Mouse (Mus musculus) T-helper 17 cell (primary cell): Measurements from ENCODE around the gene Pfkm.

Source experiments
- in situ Hi-C, 2 experiments: fragments of 300-600 bp; cut with MboI, MseI; formaldehyde crosslinking; loops; 1 replicate in 1 of 2; 2 replicates in 1 of 2; pipeline ENCODE4 v1.15.1; 2025; ENCODE audit warnings: high pct_unique_total_duplicates in 2 of 2

Gene Pfkm

DNA sequence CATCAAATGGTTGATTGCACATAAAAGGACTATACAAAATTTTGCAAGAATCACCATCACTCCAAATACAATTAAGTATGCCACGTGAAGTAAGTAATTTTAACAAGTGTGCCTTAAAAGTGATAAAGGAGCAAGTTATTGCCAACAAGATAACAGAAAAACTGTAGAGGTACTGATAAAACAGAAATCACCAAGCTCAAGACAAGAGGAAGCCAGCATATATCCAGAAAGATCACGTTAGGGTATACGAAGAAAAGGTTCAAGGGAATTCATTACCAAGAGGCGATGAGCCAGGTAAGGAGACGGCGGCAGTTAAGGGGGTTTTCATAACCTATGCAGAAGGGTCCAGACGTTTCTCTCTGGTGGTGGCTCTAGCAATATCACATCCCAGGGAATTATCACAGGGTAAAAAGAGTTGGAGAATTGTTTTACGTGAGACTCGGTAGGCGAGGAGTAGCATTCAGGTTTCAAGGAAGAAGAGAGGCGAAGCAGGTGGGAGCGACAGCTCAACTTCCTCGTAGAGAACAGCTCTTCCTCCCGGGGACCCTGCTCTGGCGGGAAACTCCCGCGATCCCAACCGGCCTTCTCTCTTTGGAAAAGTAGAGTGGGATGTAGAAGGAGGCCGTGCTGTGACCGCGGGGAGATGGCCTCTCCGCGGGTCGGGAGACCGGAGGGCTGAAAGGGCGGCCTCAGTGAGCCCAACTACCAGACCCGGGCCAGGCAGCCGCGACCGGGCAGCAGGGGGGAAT lies at the start of gene Pfkm:
Gene Pfkm (plus strand): TSS at position 218 of the 749 bp plus-strand sequence.
- in situ Hi-C loops = loop anchor here (5.0 kb wide), 4 partner anchors 55 to 1395 kb away; partner anchors contain the start of genes Olfr283 (in 1 of the 2) and Slc38a2 (in 1 of the 2)

DNA sequence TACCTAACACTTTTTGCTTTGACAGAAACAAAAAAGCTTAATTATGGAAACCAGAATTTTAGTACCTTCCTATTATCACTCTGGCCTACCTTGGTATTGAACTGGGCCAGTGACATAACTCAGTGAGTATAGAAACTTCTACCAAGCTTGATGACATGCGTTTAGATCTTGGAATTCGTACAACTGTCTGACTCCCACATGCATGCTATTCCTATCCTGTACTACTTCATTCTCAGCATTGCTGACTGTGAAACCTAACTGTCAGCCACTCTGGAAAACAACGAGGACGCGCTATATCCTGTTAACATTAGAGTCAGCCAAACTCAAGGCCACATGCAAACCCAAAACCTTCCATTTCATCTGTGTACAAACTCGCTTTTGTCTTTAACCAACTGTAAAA lies 48.4 kb upstream of the Pfkm start:
- in situ Hi-C loops = no loop called here

DNA sequence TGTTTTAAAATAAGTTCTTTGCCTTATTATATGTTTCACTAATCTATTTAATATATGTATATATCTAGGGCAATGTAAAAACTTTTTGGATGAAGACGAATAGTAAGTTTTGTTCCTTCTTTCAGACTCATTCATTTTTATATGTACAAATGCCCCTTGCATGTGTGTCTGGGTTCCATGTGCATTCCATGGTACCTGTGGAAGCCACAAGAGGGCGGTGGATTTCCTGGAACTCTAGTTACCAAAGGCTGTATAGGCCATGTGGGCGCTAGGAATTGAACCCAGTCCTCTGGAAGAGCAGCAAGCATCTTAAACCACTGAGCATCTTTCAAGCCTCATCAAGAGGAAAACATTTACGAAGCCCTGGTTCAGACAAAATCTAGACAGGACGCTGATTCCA lies 48.0 kb upstream of the Pfkm start:
- in situ Hi-C loops = no loop called here

DNA sequence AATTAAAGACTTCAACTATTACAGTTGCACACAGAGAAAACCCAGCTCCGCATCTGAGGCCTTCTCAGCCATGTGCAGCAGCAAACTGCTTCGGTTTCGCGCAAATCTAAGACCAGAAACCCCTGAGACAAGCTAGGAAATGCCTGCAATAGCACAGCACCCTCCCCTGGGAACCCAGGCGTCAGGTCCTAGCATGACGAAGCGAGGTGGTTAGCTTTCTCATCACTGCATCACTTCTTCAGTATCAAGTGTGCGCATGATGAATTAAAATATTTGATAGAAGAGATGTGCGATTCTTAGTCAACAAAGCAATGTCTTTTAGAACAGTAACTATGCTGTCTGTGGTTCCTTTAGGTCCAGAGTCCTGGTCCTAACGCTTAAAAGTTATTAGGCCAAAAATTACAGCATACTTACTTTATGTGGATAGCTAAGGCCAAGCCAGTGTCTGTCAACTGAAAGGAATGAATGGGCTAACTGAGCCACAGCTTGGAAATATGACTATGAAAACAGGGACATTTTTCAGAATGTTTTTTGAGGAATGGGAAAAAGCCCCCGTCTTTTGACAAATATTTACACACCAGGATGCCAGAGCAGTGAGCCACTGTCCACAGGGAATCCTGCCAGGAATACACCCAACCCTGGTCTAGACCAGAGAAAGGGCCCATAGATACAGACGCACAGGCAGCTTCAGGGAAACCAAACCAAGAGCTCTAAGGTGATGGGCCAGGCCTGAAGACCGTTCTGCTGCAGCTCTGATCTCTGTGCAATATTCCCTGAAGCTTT lies 43.3 kb upstream of the Pfkm start:
- in situ Hi-C loops = no loop called here

DNA sequence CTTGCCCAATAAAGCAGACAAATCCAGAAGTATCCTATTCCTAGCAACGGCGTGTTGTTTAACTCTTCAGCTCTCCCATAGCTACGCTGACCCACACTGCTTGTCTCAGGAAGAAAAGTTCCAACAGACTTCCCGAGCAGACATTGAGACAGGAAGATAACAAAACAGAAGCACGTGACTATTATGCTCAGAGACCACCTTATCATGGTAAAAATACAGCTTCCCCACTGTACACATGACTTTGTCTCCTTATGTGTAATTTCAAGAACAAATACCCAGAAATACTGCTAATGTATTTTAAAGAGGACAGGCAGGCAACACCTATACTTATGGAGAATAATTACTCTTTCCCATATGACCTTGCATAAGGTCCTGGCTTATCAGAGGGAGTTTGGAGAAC lies 40.7 kb upstream of the Pfkm start:
- in situ Hi-C loops = no loop called here

DNA sequence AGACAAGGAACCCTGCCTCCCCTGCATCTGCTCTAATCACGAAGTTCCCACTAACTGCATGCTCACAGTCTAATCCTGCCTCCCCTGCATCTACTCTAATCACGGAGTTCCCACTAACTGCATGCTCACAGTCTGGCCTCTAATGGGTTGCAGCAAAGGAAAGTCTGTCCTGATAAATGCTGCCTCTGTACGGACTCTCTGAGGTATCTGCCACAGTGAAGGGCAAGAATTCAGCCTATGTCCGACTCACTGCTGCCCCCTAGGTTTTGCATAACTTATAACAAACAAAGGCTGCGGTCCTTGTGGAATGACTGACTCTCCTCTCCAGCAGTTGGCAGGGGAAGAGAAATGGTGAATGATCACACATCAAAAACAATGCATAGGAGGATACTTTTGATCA lies 37.1 kb upstream of the Pfkm start:
- in situ Hi-C loops = no loop called here

DNA sequence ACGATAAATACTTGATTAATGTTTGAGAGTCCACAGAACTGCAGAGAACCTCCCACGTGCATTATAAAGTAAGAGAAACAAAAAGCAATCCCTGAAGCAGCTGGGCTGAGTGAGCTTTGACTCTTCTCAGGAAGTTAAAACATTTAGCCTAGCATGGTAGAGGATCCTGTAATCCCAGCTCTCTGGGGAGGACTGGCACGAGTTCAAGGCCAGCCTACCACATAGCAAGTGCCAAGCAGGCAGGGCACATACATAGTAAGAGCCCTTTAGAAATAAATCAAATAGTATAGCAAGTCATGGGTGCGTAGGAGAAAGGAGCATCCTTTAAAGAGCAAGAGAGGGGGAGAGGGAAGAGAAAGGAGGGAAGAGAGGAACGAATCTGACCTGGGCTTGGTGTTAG lies 26.5 kb upstream of the Pfkm start:
- in situ Hi-C loops = loop anchor here in 1 of 2 experiments (10.0 kb wide), 2 partner anchors 759 to 1611 kb away; no protein-coding TSS in a partner anchor

DNA sequence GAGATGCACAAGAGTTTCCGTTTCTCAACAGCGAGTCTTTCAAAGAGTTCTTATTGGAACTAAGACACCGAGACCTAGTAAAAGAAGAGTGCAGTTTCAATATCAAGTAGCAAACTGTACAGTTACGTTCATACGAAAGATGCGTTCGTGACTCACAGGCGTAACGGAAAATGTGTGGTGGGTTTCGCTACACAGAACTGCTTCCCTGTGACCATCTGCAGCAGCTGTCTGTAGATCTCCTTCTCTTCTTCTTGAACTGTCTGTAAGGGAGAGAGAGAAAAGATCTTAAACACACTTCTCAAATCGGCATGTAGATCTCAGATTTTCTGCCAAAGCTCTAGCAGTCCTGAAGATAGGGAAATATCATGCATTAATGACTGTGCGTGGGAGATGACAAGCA lies 25.8 kb upstream of the Pfkm start:
- in situ Hi-C loops = loop anchor here in 1 of 2 experiments (10.0 kb wide), 2 partner anchors 758 to 1612 kb away; no protein-coding TSS in a partner anchor

DNA sequence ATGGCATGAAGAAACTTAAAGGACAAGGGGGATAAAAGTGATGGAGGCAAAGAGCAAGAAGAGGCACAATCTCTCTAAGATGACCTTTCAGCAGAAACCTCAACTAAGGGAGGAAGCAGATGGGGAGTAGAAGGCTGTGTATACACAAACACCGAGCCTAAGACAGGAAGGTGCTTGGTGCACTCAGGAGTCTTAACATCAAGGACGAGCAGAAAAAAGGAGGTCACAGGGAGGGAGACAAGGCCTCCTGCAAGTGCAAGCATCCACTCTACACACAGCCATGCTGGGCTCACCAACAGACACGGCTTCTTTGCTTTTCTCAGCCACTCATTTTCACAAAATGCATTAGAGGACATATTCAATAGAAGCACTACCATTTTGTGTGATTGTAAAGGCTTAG lies 24.9 kb upstream of the Pfkm start:
- in situ Hi-C loops = loop anchor here in 1 of 2 experiments (10.0 kb wide), 2 partner anchors 757 to 1613 kb away; no protein-coding TSS in a partner anchor

DNA sequence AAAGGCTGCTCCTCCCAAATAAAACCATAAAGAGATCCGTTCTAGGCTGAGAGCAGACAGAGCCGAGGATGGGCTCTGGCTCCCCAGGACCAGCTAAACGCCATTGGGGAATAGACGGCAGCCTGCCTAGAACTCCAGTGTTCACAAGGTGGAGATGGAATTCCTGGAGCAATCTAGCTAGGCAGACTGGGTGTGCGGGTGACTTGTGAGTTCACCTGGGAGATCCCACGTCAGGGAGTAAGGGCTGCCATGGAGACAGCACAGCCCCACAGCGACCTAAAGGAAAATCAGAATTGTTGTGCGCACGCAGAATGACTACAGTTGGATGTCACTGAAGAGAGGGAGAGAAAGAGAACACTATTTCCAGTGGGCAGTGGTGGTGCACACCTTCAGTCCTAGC lies 23.9 kb upstream of the Pfkm start:
- in situ Hi-C loops = loop anchor here in 1 of 2 experiments (10.0 kb wide), 2 partner anchors 756 to 1614 kb away; no protein-coding TSS in a partner anchor

DNA sequence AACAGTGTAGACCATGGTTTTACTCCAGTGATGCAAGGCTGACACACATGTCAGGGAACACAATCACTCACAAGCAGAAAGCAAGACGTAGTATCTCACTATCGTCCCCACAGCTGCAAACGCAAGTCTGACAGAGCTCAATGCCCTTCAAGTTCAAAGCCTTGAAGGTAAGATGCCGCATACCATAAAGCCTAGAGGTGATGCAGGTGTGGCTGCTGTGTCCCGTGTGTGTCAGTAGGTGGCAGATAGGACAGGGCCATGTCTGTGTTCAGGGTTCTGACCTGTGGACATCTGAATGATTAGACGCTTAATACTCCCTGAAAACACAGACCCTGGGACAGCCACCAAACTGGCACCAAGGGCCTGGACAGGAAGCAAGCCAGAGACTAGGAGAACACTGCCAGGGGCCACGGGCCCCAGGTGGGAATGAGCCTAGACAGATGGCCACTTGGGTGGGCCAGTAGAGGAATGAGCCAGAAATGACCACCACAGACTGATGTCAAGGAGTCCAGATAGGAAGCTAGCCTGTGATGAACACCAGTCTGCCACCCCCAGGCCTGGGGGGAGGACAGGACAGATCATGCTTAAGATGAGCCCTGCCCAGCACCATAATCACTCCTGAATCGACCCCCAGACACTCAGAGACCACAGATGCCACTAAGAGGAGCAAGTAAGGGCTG lies 22.7 kb upstream of the Pfkm start:
- in situ Hi-C loops = loop anchor here (10.0 kb wide), 3 partner anchors 475 to 1615 kb away; no protein-coding TSS in a partner anchor

DNA sequence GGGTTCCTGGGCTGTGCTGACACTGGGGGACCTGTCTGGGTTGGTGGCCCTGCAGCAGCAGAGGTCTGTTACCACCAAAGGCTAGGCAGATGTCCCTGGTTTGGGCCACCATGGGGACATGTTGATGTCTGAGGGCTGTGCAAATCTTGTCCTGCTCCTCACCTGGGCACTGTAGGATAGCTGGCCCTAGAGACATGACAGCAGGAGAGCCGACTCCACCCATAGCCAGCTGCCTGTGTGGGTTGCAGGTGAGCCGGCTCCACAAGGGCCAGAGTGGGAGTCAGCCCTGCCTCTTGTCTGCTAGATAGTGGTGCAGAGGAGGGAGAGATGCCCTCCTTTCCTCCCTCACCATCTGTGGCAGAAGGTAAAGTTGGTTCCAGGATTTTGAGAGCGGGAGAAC lies 22.0 kb upstream of the Pfkm start:
- in situ Hi-C loops = loop anchor here in 1 of 2 experiments (10.0 kb wide), 1 partner anchor 474 kb away; no protein-coding TSS in a partner anchor

DNA sequence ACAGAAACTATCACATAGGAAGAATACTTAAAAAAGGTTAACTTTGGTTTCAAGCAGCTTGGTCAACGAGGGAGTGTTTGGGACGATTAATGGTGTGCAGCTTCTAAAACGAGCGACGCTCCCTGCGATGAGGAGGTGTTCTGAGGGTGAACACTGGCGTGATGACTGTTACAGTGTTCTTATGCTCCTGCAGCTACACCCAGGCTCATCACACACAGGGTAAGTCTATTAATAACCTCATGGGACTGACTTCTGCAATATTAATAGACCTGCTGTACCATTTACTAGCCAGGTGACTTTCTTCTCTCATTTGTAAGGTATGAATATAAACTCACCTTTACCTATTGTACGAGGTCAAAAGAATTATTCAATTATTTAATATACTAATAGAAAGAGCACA lies 17.9 kb upstream of the Pfkm start:
- in situ Hi-C loops = loop anchor here in 1 of 2 experiments (10.0 kb wide), 1 partner anchor 470 kb away; no protein-coding TSS in a partner anchor

DNA sequence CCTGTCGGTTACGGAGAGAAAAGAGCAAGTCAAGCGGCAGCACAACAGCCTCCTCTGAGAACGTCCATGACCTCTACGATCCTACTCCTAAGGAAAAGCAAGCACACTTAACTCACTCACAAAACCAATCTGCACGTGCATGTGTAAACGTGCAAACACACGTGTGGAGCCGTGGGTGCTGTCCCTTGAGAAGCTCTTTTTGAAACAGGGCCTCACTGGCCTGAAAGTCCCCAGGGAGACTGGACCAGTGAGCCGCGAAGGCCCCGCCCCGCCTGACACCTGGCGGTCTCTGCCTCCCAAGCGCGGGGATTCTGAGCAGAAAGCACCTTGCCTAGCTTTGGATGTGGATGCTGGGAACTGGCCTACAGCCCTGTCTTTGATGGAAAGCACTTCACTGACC lies 17.4 kb upstream of the Pfkm start:
- in situ Hi-C loops = loop anchor here in 1 of 2 experiments (10.0 kb wide), 1 partner anchor 470 kb away; no protein-coding TSS in a partner anchor

DNA sequence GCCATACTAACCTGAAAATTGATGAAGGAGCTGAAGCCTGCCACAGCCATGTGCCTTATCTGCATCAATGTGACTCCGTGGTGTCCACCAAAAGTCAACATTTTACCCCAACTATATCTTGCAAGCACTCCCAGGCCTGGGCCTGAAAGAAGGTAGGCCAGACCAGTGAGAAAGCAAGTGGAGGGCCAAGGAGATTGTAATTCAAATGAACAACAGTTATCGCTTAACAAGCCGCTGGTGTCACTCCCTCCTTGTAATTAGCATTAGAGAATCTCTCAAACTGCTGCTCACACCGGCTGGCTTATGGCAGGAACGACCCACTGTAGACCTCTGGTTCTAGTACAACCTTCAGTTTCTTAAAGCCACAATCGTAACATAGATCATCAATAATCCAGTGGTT lies 15.5 kb upstream of the Pfkm start:
- in situ Hi-C loops = loop anchor here in 1 of 2 experiments (10.0 kb wide), 1 partner anchor 468 kb away; no protein-coding TSS in a partner anchor

DNA sequence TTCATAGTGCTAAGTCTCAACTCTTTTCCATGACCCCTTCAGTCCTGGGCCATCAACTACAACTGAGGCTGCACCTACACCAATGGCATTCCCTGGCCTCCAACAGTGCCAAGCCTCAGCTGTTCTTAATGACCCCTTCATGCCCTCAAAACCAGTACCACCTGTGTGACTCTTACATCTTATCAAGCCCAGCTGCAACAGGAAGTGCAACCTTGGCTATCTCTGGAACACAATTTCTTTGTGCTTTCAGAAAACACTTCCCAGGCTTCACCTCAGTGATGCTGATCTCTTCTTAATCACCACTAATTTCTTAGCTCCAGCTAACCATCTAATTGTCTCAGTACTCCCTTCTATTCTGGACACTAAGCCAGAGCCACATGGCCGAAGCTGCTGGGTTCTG lies 3.5 kb upstream of the Pfkm start:
- in situ Hi-C loops = loop anchor here in 1 of 2 experiments (10.0 kb wide), 1 partner anchor 1886 kb away; the partner anchor contains the start of gene Larp4

DNA sequence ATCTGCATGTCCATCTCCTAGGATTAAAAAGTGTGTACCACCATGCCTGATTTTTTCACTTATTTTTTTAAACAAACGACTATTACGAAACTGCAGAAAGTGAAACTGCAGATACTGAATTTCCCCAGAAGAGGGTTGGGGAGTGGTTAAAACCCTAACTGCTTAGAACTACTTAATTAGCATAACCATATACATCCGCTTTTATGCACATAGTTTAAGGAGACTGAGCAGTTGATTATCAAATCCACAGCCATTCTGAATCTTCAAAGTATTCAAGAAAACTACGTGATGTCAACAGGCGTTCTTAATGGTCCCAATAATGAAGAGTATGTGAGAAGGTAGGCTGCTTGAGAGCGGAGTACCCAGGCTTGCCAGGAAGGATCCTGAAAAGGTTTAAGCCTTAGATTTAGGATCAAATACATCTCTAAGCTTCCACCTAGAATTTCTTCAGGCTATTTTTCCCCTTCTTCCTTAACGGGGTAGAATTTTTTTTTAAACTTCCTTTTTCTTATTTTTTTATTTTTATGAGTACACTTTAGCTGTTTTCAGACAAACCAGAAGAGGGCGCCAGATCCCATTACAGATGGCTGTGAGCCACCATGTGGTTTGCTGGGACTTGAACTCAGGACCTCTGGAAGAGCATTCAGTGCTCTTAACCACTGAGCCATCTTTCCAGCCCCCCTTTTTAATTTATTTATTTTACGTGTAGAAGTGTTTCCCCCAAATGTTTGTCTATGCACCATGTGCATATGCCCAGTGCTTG lies 2.8 kb upstream of the Pfkm start:
- in situ Hi-C loops = loop anchor here (5.0 to 10.0 kb wide), 5 partner anchors 58 to 1885 kb away; partner anchors contain the start of genes Larp4 (in 1 of the 2), Olfr283 (in 1 of the 2) and Slc38a2 (in 1 of the 2)

DNA sequence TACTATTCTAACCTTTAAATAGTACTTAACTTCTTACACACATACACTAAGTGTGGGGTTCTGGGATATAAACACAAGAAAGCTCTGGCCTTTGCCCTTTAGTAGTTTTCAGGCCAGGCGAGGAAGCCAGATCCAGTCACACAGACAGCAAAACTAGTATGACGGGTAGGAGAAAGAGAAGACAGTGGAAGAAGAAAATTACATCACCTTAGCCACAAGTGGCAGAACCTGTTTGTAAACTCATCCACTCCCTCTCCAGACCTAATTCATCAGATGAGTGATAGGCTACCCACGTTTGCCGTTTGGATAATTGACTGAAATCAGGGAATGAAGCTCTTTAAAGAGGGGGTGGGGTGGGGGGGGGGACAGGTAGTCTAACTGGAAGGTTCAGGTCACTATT lies 548 bp upstream of the Pfkm start:
- in situ Hi-C loops = loop anchor here (5.0 kb wide), 4 partner anchors 55 to 1395 kb away; partner anchors contain the start of genes Olfr283 (in 1 of the 2) and Slc38a2 (in 1 of the 2)

DNA sequence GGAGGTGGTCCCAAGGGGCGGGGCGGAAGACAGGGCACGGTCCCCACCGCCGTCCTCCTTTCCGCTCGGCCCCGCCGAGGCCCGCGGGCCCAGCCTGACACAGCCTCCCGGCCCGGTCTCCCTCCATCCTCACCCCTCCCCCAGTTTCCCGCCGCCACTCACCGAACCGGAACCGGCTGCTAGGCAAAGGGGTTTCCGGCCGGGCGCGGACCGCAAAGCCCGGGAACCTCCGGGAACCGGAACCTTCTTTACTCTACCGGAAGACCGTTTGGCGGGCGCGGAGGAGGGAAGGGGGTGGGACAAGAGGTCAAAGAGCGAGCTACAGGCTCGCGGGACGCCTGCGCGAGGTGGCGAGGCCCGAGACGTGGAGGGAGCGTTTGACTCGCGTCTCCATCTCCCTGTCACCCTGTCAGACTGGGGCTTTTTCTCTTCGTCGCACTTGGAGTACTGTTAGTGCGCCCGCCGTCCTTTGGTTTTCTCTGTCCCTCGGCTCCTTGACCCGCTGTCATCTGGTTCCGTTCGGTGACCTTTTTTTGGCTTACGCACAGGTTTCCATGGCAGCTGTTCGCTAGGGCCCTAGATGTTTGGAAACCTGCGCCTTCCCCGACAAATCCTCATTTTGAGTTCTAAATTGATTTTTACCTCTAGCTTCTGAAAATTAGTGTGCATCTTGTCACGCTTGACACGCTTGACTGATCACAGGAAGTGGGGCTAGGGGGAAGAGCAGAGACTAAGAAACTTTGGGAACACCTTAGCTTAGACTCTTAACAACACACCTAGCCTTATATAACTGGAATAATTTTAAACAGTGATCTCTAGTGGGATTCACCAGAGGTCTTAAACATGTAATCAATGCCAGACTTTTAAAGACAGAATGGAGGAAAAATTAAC lies 977 bp downstream of the Pfkm start, which contains the start of gene Senp1:
Gene Senp1 (minus strand): TSS at position 624 of the 891 bp plus-strand sequence.
- in situ Hi-C loops = loop anchor here (5.0 kb wide), 4 partner anchors 54 to 1396 kb away; partner anchors contain the start of genes Olfr283 (in 1 of the 2) and Slc38a2 (in 1 of the 2)
